Mouse (Mus musculus): ENCODE data around the gene Cbx3. TPM values are rescaled to one million over a fixed set of nuclear protein-coding genes. Genes with fewer than 3 reads are reported as not detected.

Gene Cbx3
- total RNA-seq, 4 experiments from 2014 or later = 42.8 to 52.3 (median 46.3) TPM

GRCm38 (mm10) chr6:51523807-51524320 is 53.7 kb downstream of the Cbx3 start, which contains the start of gene Snx10:
Snx10 (plus strand) TSS chr6:51523901.
- DNase-seq (ENCODE audit: low spot score in 2 of 2) = peak; percentile 45 to 68

- no peak for DNase-seq (ENCODE audit: low spot score in 2 of 2)
Measured at GRCm38 (mm10) chr6:51524321-51524931, 54.3 kb downstream of the Cbx3 start.

GRCm38 (mm10) chr6:51525001-51525400 is 54.8 kb downstream of the Cbx3 start:
- no peak for DNase-seq (ENCODE audit: low spot score in 2 of 2)

GRCm38 (mm10) chr6:51529457-51529856 is 59.3 kb downstream of the Cbx3 start:
- DNase-seq (ENCODE audit: low spot score in 2 of 2) = no peak

Other genes with a start within 250 kb of the Cbx3 start
- gene Nfe2l3, start 37.7 kb upstream of the Cbx3 start, total RNA-seq (2022) = not detected
- gene Hnrnpa2b1, start 466 bp upstream of the Cbx3 start, total RNA-seq (2022) = 100 to 1,000 TPM; 250 to 326 (median 277) TPM
- gene Snx10, start 53.5 kb downstream of the Cbx3 start, total RNA-seq (2022) = 10 to 100 TPM in 1 of 4 experiments, 1 to 10 TPM in 3; 6.1 to 11.6 (median 7.5) TPM